Comparison of ENCODE assay signal across 14 mouse cellular contexts in the genomic region with DNA sequence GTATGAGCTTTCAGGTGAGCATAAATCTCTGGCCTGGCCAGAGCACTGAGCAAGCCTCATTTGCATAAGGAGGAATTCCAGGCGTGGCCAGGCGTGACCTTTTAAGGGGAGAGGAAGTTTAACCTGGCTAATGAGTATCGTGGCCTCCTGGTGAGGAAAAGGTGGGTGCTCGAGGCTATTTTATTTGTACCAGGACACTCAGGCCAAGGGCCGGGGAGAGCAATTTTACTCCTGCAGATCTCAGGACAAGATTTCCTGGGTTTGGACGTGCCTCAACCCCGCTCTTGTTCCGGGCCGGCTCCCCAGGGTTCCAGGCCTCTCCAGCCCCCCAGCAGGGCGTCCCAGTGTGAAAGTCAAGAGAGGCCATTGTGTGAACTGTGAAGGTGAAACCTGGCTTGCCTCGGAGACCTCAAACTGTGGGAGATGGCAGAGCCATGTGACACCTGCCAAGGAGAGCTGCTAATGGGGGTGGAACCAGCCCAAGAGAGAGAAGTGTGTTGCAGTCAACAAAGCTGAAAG. TPM values are rescaled to one million over a fixed set of nuclear protein-coding genes. Genes with fewer than 3 reads are reported as not detected.
A peak's percentile ranks its signal among the peaks of the same experiment; 100 is the strongest.
DNase-seq lines count a peak whose midpoint lies in the region; ATAC-seq and TF ChIP-seq lines count a peak whose summit lies in the region.
"Had no signal": no experiment of that assay in that cellular context is flagged by ENCODE, and none has a peak within 500 bp of the region (broad histone marks: within the 10 kb centered on the region; RNA-seq: fewer than 3 reads in every experiment).

No protein-coding gene starts in this region.

- 20% methylated on average over 11 of the region's 11 CpGs for WGBS in forebrain, embryonic 10.5 days
- 36% methylated on average over 11 of the region's 11 CpGs for WGBS in forebrain, postnatal 0 days
- WGBS in kidney, adult 2 months: 35% methylated on average over 11 of the region's 11 CpGs
- WGBS in large intestine, adult 2 months: 47% methylated on average over 11 of the region's 11 CpGs

- H3K9ac ChIP-seq in forebrain, postnatal 0 days: no peak overlapping the region
- H3K9ac ChIP-seq: limb, embryonic 13.5 days; stomach, embryonic 15.5 days had no signal

- no peak overlapping the region for H3K4me3 ChIP-seq in forebrain, embryonic 10.5 days
- no peak overlapping the region for H3K4me3 ChIP-seq in forebrain, postnatal 0 days (ENCODE audit: low read depth, low read length)
- peak overlapping the region; percentile 27 for H3K4me3 ChIP-seq in E14TG2a.4 (replicated peaks; ENCODE audit: low read length)
- no peak overlapping the region for H3K4me3 ChIP-seq in kidney, adult 2 months (ENCODE audit: insufficient read depth, low read depth, low read length)
- H3K4me3 ChIP-seq: erythroblast, embryonic 14.5 days; limb, embryonic 13.5 days; stomach, embryonic 15.5 days had no signal

- H3K27ac ChIP-seq in forebrain, embryonic 10.5 days: peak overlapping the region; percentile 69
- H3K27ac ChIP-seq in forebrain, postnatal 0 days (ENCODE audit: low read depth, low read length): no peak overlapping the region
- H3K27ac ChIP-seq in kidney, adult 2 months (ENCODE audit: insufficient read depth, low read depth, low read length): peak overlapping the region; percentile 87
- H3K27ac ChIP-seq: limb, embryonic 13.5 days; macrophage; stomach, embryonic 15.5 days had no signal

- peaks cover 38% of the 10 kb centered on the region for H3K4me1 ChIP-seq in forebrain, embryonic 10.5 days
- H3K4me1 ChIP-seq in forebrain, postnatal 0 days (ENCODE audit: insufficient read depth): no peaks in the 10 kb centered on the region; the same call in none of the 2 replicates
- peaks cover 88% of the 10 kb centered on the region for H3K4me1 ChIP-seq in E14TG2a.4 (replicated peaks; ENCODE audit: low read depth, low read length)
- H3K4me1 ChIP-seq in kidney, adult 2 months (ENCODE audit: control insufficient read depth, insufficient read depth, low read length): peaks cover 31% of the 10 kb centered on the region

- TF ChIP-seq CTCF in forebrain, postnatal 0 days (IDR thresholded peaks at IDR 0.05; ENCODE audit: low read depth): no peak
- TF ChIP-seq CTCF in E14TG2a.4 (conservative IDR thresholded peaks at IDR 0.05; ENCODE audit: low read length): no peak
- no peak for TF ChIP-seq CTCF in kidney, adult 2 months (conservative IDR thresholded peaks at IDR 0.05; ENCODE audit: insufficient read depth, insufficient read length, low read depth, low read length)

- no peak for ATAC-seq in forebrain, postnatal 0 days
- no peak for ATAC-seq in megakaryocyte, adult 5-6 weeks (ENCODE audit: poor library complexity, severe bottlenecking)

- H3K27me3 ChIP-seq in forebrain, embryonic 10.5 days (ENCODE audit: poor library complexity, severe bottlenecking): no peaks in the 10 kb centered on the region
- H3K27me3 ChIP-seq in forebrain, postnatal 0 days (ENCODE audit: insufficient read depth, low read length): no peaks in the 10 kb centered on the region
- H3K27me3 ChIP-seq in E14TG2a.4 (ENCODE audit: insufficient read depth, low read length): no peaks in the 10 kb centered on the region
- H3K27me3 ChIP-seq in kidney, adult 2 months (replicated peaks; ENCODE audit: control insufficient read depth, insufficient read depth, low read length): no peaks in the 10 kb centered on the region
- H3K27me3 ChIP-seq: limb, embryonic 13.5 days; stomach, embryonic 15.5 days had no signal

- H3K4me2 ChIP-seq in forebrain, postnatal 0 days (ENCODE audit: low read depth): no peak overlapping the region
- H3K4me2 ChIP-seq: limb, embryonic 13.5 days; stomach, embryonic 15.5 days had no signal

- no peaks in the 10 kb centered on the region for H3K9me3 ChIP-seq in forebrain, embryonic 10.5 days
- H3K9me3 ChIP-seq in forebrain, postnatal 0 days (ENCODE audit: low read length): no peaks in the 10 kb centered on the region
- peaks cover 42% of the 10 kb centered on the region for H3K9me3 ChIP-seq in E14TG2a.4 (ENCODE audit: low read length)
- H3K9me3 ChIP-seq: limb, embryonic 13.5 days; stomach, embryonic 15.5 days had no signal

- no peaks in the 10 kb centered on the region for H3K36me3 ChIP-seq in forebrain, embryonic 10.5 days (replicated peaks)
- no peaks in the 10 kb centered on the region for H3K36me3 ChIP-seq in forebrain, postnatal 0 days (ENCODE audit: insufficient read depth)
- peaks cover 14% of the 10 kb centered on the region; the same call in 1 of the 2 replicates for H3K36me3 ChIP-seq in E14TG2a.4 (ENCODE audit: insufficient read depth, low read length)
- H3K36me3 ChIP-seq in kidney, adult 2 months (ENCODE audit: control insufficient read depth, insufficient read depth, low read length): no peaks in the 10 kb centered on the region
- H3K36me3 ChIP-seq: limb, embryonic 13.5 days; stomach, embryonic 15.5 days had no signal

- TF ChIP-seq POLR2A in kidney, adult 2 months (IDR thresholded peaks at IDR 0.05; ENCODE audit: low read depth, low read length): no peak

- no peak for DNase-seq in forebrain, embryonic 10.5 days (ENCODE audit: extremely low spot score, low spot score)
- no peak for DNase-seq in forebrain, postnatal 0 days
- peak; percentile 88 for DNase-seq in kidney, adult 2 months
- peak; percentile 74 for DNase-seq in large intestine, adult 2 months (ENCODE audit: low read depth, low spot score)
- no peak for DNase-seq in Muller cell, postnatal 12 days (ENCODE audit: inconsistent ontology term)
- no peak for DNase-seq in spleen, postnatal 10 days (ENCODE audit: low spot score in 2 of 2)
- DNase-seq: adrenal gland, postnatal 14 days; right cerebral cortex, postnatal 25 days had no signal

RNA-seq across cellular contexts. Expression of gene Hs6st1, which starts 54.3 kb away (rescaled TPM):
- 4.2 TPM in 2 replicates for polyA plus RNA-seq in forebrain, embryonic 10.5 days (2016; fragmentation: Nextera tagmentation; extraction: Ambion mirVana)
- total RNA-seq in forebrain, postnatal 0 days (2014; rRNA removed): 52.5 and 61.1 TPM in 2 replicates
- polyA plus RNA-seq in forebrain, postnatal 0 days (2015; fragmentation: Nextera tagmentation; extraction: Ambion mirVana): 13.9 and 16.6 TPM in 2 replicates
- 123 and 142 TPM in 2 replicates for polyA plus RNA-seq in kidney, adult 2 months (2012; rRNA removed)
- polyA plus RNA-seq in large intestine, adult 2 months (2012; rRNA removed): 46.7 and 59.4 TPM in 2 replicates
- 28.7 and 30.0 TPM in 2 replicates for total RNA-seq in megakaryocyte, adult 5-6 weeks (2015)
- 16.0 and 17.0 TPM in 2 replicates for total RNA-seq in megakaryocyte, adult 5-6 weeks (2017)

Comparison
In these comparisons a context has a peak if more than half of its experiments do, and no peak if none do; other contexts are left out.
1. DNase-seq: peak in kidney, adult 2 months (single experiment) and large intestine, adult 2 months (single experiment); none in forebrain, embryonic 10.5 days (single experiment), forebrain, postnatal 0 days (single experiment), Muller cell, postnatal 12 days (single experiment) and spleen, postnatal 10 days (0 of 2).